Mouse (Mus musculus): ENCODE results near the gene Klc3. TPM values are rescaled to one million over a fixed set of nuclear protein-coding genes. Genes with fewer than 3 reads are reported as not detected.

Gene Klc3
- polyA plus RNA-seq, 1 experiment from 2014 or later: 2.5 TPM

DNA sequence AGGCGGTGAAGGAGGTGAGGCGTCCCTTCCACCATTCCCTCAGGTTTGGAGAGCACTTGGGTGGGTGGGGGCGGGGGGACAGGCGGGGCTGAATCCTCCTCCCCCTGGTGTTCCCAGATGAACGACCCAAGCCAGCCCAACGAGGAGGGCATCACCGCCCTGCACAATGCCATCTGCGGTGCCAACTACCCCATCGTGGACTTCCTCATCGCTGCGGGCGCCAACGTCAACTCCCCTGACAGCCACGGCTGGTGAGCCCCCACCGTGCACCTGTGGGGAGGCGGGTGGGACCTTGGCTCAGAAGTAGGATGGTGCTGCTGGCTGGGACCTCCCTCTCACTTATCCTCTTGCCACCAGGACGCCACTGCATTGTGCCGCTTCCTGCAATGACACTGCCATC lies 28.5 kb downstream of the Klc3 start:
- Histone ChIP-seq H3K4me1 (ENCODE audit: control insufficient read depth, insufficient read depth, low read depth, low read length) (no peaks in the 10 kb centered on the region), H3K27ac (ENCODE audit: low read depth, low read length) (no peak overlapping the region), H3K36me3 (ENCODE audit: control insufficient read depth, insufficient read depth, low read length) (no peaks in the 10 kb centered on the region), H3K9ac (ENCODE audit: low read depth, low read length) (no peak overlapping the region), H3K4me3 (ENCODE audit: low read length) (no peak overlapping the region), H3K9me3 (ENCODE audit: control insufficient read depth, low read length) (no peaks in the 10 kb centered on the region), H3K27me3 (replicated peaks; ENCODE audit: control insufficient read depth, insufficient read depth, low read length) (no peaks in the 10 kb centered on the region), H3K4me2 (ENCODE audit: low read length) (no peak overlapping the region)
- 76% methylated on average over 18 of the region's 18 CpGs for WGBS
- ATAC-seq: no peak

DNA sequence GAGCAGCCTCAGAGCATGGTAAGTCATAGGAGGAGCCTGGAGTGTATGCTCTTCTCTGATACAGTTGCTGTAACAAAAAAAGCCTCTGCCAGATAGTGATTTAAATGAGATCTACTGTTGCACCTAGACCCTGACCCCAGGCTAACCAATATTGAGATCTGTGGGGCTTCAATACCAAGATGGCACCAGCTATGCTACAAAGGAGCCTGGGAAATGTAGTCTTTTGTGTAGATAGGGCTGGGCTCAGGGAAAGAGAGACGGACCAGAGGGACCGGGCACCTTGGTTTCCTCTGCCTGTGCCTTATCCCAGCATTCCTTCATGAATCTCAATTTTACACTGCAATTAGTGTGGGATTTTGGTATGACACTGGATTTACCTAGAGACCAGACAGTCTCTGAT lies 30.5 kb downstream of the Klc3 start:
- peaks cover 3% of the 10 kb centered on the region for H3K4me1 ChIP-seq (ENCODE audit: control insufficient read depth, insufficient read depth, low read depth, low read length)
- no peak overlapping the region for H3K27ac ChIP-seq (ENCODE audit: low read depth, low read length)
- no peak for ATAC-seq
- WGBS: 84% methylated on average over 2 of the region's 2 CpGs
- H3K4me3 ChIP-seq (ENCODE audit: low read length): no peak overlapping the region
- no peak overlapping the region for H3K4me2 ChIP-seq (ENCODE audit: low read length)
- H3K27me3 ChIP-seq (replicated peaks; ENCODE audit: control insufficient read depth, insufficient read depth, low read length): no peaks in the 10 kb centered on the region
- H3K36me3 ChIP-seq (ENCODE audit: control insufficient read depth, insufficient read depth, low read length): no peaks in the 10 kb centered on the region
- H3K9me3 ChIP-seq (ENCODE audit: control insufficient read depth, low read length): no peaks in the 10 kb centered on the region
- H3K9ac ChIP-seq (ENCODE audit: low read depth, low read length): no peak overlapping the region

DNA sequence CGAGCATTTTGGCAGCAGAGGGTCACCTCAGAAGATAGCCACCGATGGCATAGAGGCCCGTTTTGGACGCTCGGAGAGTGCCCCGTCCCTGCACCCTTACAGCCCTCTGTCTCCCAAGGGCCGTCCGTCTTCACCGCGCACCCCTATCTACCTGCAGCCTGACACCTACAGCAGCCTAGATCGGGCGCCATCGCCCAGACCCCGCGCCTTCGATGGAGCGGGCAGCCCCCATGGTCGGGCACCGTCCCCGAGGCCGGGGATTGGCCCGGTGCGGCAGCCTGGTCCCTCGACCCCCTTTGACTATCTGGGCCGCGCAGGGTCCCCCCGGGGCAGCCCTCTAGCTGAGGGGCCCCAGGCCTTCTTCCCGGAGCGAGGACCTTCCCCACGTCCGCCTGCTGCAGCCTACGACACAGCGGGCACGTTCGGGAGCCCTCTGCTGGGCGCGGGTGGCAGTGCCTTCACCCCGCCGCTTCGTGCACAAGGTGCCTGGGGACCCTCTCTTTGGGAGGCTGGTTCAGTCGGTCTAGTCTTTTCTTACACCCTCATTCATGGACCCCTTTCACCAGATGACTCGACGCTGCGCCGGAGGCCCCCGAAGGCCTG lies 34.0 kb downstream of the Klc3 start:
- Histone ChIP-seq H3K4me2 (ENCODE audit: low read length) (peak overlapping the region; percentile 73), H3K36me3 (ENCODE audit: control insufficient read depth, insufficient read depth, low read length) (no peaks in the 10 kb centered on the region), H3K9ac (ENCODE audit: low read depth, low read length) (peak overlapping the region; percentile 71), H3K27me3 (replicated peaks; ENCODE audit: control insufficient read depth, insufficient read depth, low read length) (no peaks in the 10 kb centered on the region), H3K4me3 (ENCODE audit: low read length) (peak overlapping the region; percentile 47), H3K4me1 (ENCODE audit: control insufficient read depth, insufficient read depth, low read depth, low read length) (peaks cover 3% of the 10 kb centered on the region), H3K27ac (ENCODE audit: low read depth, low read length) (no peak overlapping the region), H3K9me3 (ENCODE audit: control insufficient read depth, low read length) (no peaks in the 10 kb centered on the region)
- WGBS: 13% methylated on average over 46 of the region's 46 CpGs
- ATAC-seq: peak; percentile 80

DNA sequence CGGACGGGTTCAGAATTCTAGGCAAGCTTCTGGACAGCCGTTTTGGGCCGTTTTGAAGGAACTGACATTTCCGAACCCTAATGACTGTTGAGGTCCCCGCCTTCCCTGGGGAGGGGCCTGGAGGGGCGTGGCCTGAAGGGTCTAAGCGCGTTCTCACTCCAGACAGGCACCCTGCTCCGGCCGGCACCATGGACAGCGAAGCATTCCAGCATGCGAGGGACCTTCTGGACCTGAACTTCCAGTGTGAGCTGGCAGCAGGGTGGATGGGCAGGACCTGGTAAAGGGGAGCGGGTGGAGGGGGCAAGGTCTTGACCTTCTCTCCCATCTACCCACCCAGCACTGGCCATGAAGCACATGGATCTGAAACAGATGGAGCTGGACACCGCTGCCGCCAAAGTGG lies 35.5 kb downstream of the Klc3 start:
- Histone ChIP-seq H3K4me2 (ENCODE audit: low read length) (no peak overlapping the region), H3K9me3 (ENCODE audit: control insufficient read depth, low read length) (no peaks in the 10 kb centered on the region), H3K9ac (ENCODE audit: low read depth, low read length) (no peak overlapping the region), H3K27me3 (replicated peaks; ENCODE audit: control insufficient read depth, insufficient read depth, low read length) (no peaks in the 10 kb centered on the region), H3K36me3 (ENCODE audit: control insufficient read depth, insufficient read depth, low read length) (no peaks in the 10 kb centered on the region), H3K27ac (ENCODE audit: low read depth, low read length) (no peak overlapping the region), H3K4me1 (ENCODE audit: control insufficient read depth, insufficient read depth, low read depth, low read length) (peaks cover 3% of the 10 kb centered on the region), H3K4me3 (ENCODE audit: low read length) (no peak overlapping the region)
- WGBS: 25% methylated on average over 16 of the region's 16 CpGs
- no peak for ATAC-seq

DNA sequence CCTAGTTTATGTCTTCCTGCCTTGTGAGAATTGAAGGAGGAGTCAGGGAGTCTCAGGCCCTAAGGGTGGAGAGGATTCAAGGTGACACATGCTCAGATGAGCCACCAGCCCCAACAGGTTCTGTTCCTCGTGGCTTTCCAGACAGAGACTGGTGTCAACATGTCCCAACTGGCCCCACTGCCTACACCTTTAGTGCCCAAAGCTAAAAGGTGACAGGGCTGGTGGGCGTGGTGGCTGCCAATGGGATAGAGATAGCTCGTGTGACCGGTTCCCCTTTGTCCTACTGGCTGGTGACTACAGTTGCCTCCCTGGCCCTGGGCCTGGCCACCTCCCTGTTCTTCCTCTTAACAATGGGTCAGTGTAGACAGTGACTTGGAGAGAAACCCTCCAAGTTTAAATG lies 38.5 kb downstream of the Klc3 start:
- H3K9me3 ChIP-seq (ENCODE audit: control insufficient read depth, low read length): no peaks in the 10 kb centered on the region
- H3K4me3 ChIP-seq (ENCODE audit: low read length): no peak overlapping the region
- H3K36me3 ChIP-seq (ENCODE audit: control insufficient read depth, insufficient read depth, low read length): no peaks in the 10 kb centered on the region
- peaks cover 11% of the 10 kb centered on the region for H3K4me1 ChIP-seq (ENCODE audit: control insufficient read depth, insufficient read depth, low read depth, low read length)
- 84% methylated on average over 4 of the region's 4 CpGs for WGBS
- no peak for ATAC-seq
- H3K27ac ChIP-seq (ENCODE audit: low read depth, low read length): no peak overlapping the region
- no peak overlapping the region for H3K4me2 ChIP-seq (ENCODE audit: low read length)
- H3K27me3 ChIP-seq (replicated peaks; ENCODE audit: control insufficient read depth, insufficient read depth, low read length): 0 out of 2 replicates have a peak, but pooled peaks cover 2% of the 10 kb centered on the region
- no peak overlapping the region for H3K9ac ChIP-seq (ENCODE audit: low read depth, low read length)

DNA sequence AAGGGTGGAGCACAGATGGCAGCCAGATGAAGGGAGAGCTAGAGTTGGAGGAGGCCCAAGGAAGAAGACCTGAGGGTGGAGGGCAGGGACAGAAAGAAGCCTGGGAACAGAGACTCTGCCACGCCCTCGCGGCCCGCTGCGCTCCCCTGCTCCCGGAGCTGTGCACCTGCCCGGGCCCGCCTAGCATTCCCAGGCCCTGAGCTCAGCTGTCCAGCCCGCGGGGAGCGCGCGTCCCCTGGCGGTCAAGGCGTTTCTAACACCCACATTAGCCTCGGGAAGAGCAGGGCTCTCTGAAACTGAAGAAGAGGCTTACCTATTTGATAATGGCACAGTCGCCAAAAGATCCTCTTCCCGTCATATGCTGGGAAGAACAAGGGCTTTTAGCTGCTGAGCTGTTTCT lies 40.0 kb downstream of the Klc3 start:
- Histone ChIP-seq H3K9me3 (ENCODE audit: control insufficient read depth, low read length) (no peaks in the 10 kb centered on the region), H3K9ac (ENCODE audit: low read depth, low read length) (no peak overlapping the region), H3K4me1 (ENCODE audit: control insufficient read depth, insufficient read depth, low read depth, low read length) (peaks cover 11% of the 10 kb centered on the region), H3K36me3 (ENCODE audit: control insufficient read depth, insufficient read depth, low read length) (no peaks in the 10 kb centered on the region), H3K4me3 (ENCODE audit: low read length) (no peak overlapping the region), H3K27ac (ENCODE audit: low read depth, low read length) (no peak overlapping the region), H3K27me3 (replicated peaks; ENCODE audit: control insufficient read depth, insufficient read depth, low read length) (0 out of 2 replicates have a peak, but pooled peaks cover 2% of the 10 kb centered on the region), H3K4me2 (ENCODE audit: low read length) (no peak overlapping the region)
- no peak for ATAC-seq
- WGBS: 6% methylated on average over 18 of the region's 18 CpGs

DNA sequence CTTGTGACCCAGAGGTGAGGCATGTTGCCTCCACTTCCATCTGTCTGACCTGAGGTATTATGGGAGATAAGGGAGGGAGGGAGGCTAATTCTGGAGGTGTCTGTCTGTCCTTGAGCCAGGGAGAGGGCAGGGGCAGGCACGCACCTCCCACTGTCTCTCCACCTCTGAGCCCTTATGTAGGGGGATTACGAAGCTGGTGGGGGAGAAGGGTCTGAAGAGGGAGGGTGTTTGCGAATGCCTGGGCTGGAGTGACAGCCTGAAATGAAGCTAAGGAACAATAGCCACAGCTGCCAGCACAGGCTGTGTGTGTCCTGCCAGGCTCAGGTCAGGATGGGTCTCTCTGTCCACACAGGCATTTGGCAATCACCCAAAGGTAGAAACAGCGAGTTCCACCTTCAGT lies 41.6 kb downstream of the Klc3 start:
- Histone ChIP-seq H3K27ac (ENCODE audit: low read depth, low read length) (no peak overlapping the region), H3K4me3 (ENCODE audit: low read length) (no peak overlapping the region), H3K9ac (ENCODE audit: low read depth, low read length) (no peak overlapping the region), H3K4me2 (ENCODE audit: low read length) (no peak overlapping the region), H3K9me3 (ENCODE audit: control insufficient read depth, low read length) (no peaks in the 10 kb centered on the region), H3K36me3 (ENCODE audit: control insufficient read depth, insufficient read depth, low read length) (0 out of 2 replicates have a peak, but pooled peaks cover 4% of the 10 kb centered on the region), H3K27me3 (replicated peaks; ENCODE audit: control insufficient read depth, insufficient read depth, low read length) (0 out of 2 replicates have a peak, but pooled peaks cover 2% of the 10 kb centered on the region), H3K4me1 (ENCODE audit: control insufficient read depth, insufficient read depth, low read depth, low read length) (peaks cover 20% of the 10 kb centered on the region)
- no peak for ATAC-seq
- WGBS: 29% methylated on average over 4 of the region's 4 CpGs

DNA sequence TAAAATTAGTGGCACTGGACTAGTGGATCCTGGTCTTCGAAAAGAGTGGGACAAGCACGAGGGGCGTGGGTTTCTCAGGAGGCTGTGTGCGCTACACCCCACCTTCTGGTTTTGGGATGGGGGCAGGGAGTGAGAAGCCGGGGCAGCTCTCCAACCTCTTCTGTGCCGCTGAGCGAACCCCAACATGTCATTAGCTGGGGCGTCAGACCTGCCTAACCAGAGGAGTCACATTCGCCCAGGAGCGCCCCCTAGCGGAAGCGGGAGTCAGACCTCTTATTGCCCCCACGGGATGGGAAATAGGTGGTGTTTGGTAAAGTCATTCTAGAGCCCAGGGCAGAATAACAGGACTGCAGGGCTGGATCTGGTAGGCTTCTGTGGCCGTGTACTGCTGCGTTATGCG lies 42.2 kb downstream of the Klc3 start:
- 12% methylated on average over 16 of the region's 16 CpGs for WGBS
- no peak for ATAC-seq
- H3K27ac ChIP-seq (ENCODE audit: low read depth, low read length): no peak overlapping the region

DNA sequence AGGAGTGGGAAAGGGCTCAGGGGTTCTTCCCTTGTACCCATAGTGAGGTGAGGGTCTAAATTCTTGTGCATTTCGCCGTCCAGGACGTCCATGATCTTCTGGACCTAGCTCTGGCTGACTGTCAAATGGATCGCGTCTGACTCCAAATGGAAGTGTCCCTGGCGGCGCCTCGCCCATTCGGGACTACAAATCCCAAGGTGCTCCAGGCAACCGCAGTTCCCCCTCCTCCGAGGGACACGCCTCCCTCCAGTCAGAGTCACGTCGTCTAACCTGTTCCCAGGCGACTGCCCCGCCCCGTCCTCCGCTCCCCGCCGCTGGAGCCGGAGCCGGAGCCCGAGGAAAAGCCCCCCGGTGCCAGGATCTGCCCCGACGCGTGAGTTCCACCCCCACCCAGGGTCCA lies 43.0 kb downstream of the Klc3 start:
- H3K4me3 ChIP-seq (ENCODE audit: low read length): peak overlapping the region; percentile 75
- H3K27ac ChIP-seq (ENCODE audit: low read depth, low read length): peak overlapping the region; percentile 48; the same call in 1 of the 2 replicates
- H3K9ac ChIP-seq (ENCODE audit: low read depth, low read length): peak overlapping the region; percentile 56
- H3K27me3 ChIP-seq (replicated peaks; ENCODE audit: control insufficient read depth, insufficient read depth, low read length): 0 out of 2 replicates have a peak, but pooled peaks cover 2% of the 10 kb centered on the region
- peaks cover 20% of the 10 kb centered on the region for H3K4me1 ChIP-seq (ENCODE audit: control insufficient read depth, insufficient read depth, low read depth, low read length)
- under 1% methylated on average over 26 of the region's 27 CpGs for WGBS
- H3K9me3 ChIP-seq (ENCODE audit: control insufficient read depth, low read length): no peaks in the 10 kb centered on the region
- peak overlapping the region; percentile 99 for H3K4me2 ChIP-seq (ENCODE audit: low read length)
- H3K36me3 ChIP-seq (ENCODE audit: control insufficient read depth, insufficient read depth, low read length): 0 out of 2 replicates have a peak, but pooled peaks cover 7% of the 10 kb centered on the region
- peak; percentile 44 for ATAC-seq

More for the DNA sequence above, 42.2 kb downstream of the Klc3 start:
- peak overlapping the region; percentile 75 for H3K4me3 ChIP-seq (ENCODE audit: low read length)
- H3K9me3 ChIP-seq (ENCODE audit: control insufficient read depth, low read length): no peaks in the 10 kb centered on the region
- H3K4me1 ChIP-seq (ENCODE audit: control insufficient read depth, insufficient read depth, low read depth, low read length): peaks cover 20% of the 10 kb centered on the region
- 0 out of 2 replicates have a peak, but pooled peaks cover 2% of the 10 kb centered on the region for H3K27me3 ChIP-seq (replicated peaks; ENCODE audit: control insufficient read depth, insufficient read depth, low read length)
- 0 out of 2 replicates have a peak, but pooled peaks cover 7% of the 10 kb centered on the region for H3K36me3 ChIP-seq (ENCODE audit: control insufficient read depth, insufficient read depth, low read length)
- H3K9ac ChIP-seq (ENCODE audit: low read depth, low read length): peak overlapping the region; percentile 56
- peak overlapping the region; percentile 99 for H3K4me2 ChIP-seq (ENCODE audit: low read length)

Data from hindbrain, embryonic 16.5 days (tissue).